Mouse (Mus musculus) frontal cortex, postnatal 10 days (tissue): ENCODE results near the gene Copz2.

ENCODE experiments used
- DNase-seq, 2 experiments: peaks; one replicate each; pipeline ENCODE4 v3.0.0; 2022; ENCODE audit warnings: low spot score in 2 of 2, mixed read lengths in 1 of 2

Gene Copz2

GRCm38 (mm10) chr11:96902639-96903635, 53.3 kb downstream of the Copz2 start:
- no peak for DNase-seq

GRCm38 (mm10) chr11:96906431-96907161, 56.9 kb downstream of the Copz2 start:
- no peak for DNase-seq

DNA sequence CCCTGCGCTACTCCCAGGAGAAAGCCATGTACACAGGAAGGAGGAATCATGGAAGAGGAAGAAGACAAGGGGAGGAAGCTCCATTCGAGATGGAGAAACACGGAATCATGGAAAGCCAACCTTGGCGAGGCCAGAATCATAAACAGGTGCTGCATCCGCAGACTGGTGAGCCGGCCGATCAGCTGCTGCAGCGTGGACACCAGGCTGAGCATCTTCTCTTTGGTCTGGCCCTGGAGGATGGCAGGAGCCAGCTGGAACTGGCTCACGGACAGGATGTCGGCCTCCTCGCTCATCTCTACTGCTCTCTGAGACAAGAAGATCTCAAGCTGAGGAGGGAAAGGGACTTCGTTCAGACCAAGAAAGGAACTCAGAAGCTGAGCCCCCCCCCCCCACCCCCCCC, 58.9 kb downstream of the Copz2 start:
- no peak for DNase-seq

- DNase-seq = peak; percentile 59 to 80
These were observed 60.3 kb downstream of the Copz2 start for GRCm38 (mm10) chr11:96910003-96910402.
